Mouse (Mus musculus): ENCODE data around the gene Btbd9.

- TF ChIP-seq EP300 (IDR thresholded peaks at IDR 0.05) (no peak), CTCF (IDR thresholded peaks at IDR 0.05) (no peak)
These were observed 228.3 kb downstream of the Btbd9 start for GRCm38 (mm10) chr17:30348031-30348430.
